Mouse (Mus musculus): ENCODE data around the gene Lcn9. TPM values are rescaled to one million over a fixed set of nuclear protein-coding genes. Genes with fewer than 3 reads are reported as not detected.
"Not testable (repeated sequence)": the region's sequence is repeated elsewhere in the genome, so short reads cannot be mapped to it uniquely, and the experiment has no call there.

The Lcn9 gene
- total RNA-seq (2021): not detected
- long read RNA-seq, experiment 1: 0 reads
- long read RNA-seq, experiment 2: 0 reads

DNA sequence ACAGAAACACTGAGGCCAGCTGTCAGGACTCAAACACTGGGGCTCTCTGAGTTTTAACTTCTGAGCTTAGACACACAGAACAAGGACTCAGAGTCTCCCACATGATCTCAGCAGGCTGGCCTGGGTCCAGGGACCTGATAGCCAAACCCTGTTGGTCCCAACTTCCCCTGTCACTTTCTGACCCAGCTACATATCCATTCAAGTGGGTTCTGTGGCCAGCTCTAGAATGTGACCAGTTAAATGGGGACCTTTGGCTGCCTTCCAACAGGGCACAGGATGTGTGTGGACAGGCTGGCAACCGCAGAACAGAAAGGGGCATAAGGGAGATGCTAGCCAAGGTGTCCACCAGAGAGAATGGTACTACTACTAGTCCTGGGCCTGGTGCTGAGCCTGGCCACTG, at the start of gene Lcn9:
Gene Lcn9 (plus strand): TSS at position 348 of the 400 bp plus-strand sequence.
- DNase-seq (ENCODE audit: low spot score in 2 of 2): no peak

- no peak for DNase-seq (ENCODE audit: low spot score in 2 of 2)
These were observed 49.4 kb upstream of the Lcn9 start for GRCm38 (mm10) chr2:25773507-25773906.

DNA sequence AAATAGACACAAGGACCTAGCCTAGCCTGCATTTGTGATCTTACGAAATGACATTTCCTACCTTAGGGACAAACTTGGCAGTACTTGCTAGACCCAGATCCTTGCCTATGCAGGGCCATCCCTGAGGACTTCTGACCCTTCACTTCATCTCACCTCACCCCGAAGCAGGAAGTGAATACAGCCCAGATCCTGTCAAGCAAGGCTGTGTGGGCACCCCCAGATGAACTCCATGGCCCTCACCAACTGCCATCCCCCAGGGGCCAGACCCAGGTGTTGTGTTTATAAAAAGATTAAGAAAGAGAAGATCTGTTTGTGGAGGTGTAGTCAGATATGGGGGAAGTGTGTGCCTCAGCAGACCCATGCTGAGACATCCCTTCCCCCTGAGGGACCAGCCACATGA, 48.3 kb upstream of the Lcn9 start:
- no peak for DNase-seq (ENCODE audit: low spot score in 2 of 2)

GRCm38 (mm10) chr2:25775991-25776390, 47.0 kb upstream of the Lcn9 start:
- no peak for DNase-seq (ENCODE audit: low spot score in 2 of 2)

DNA sequence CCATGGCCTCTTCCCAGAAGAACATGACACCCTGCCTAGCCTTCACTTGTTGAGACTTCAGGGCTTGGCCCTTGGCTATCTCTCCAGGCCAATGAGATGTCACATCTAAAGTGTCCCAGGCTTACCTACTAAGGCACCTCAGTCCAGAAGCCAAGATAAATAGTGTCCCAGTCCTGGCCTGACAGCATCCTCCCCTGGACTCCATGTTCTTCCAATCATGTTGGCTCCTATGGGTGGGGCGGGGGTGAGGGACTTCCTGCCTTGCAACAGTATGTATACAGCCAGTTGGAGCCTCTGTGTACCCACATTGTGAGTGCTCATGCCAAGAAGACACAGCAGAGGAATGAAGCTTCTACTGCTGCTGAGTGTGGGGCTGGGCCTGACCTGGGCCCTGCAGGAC, 46.2 kb upstream of the Lcn9 start, which contains the start of gene Lcn11:
Gene Lcn11 (plus strand): TSS at position 301 of the 400 bp plus-strand sequence.
- DNase-seq (ENCODE audit: low spot score in 2 of 2): no peak

DNA sequence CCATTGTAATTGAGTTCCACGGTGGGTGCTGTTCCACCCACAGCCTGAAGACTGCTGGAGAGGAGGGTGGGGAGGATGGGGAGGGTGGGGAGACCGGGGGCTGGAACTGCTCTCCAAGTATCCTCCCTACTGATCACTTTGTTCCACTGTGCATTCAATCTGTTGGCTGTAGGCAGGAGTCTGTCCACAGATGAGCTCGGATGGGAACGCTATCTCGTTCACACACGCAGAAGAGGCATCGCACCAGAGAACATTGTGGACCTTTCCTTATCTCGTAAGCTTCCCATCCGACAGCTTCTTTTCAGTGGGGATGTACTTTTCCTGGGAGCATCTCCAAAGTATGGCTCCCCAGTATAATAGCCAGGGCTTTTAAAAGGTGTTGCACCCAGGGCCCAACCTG, 43.9 kb upstream of the Lcn9 start:
- no peak for DNase-seq (ENCODE audit: low spot score in 2 of 2)

- DNase-seq (ENCODE audit: low spot score in 2 of 2): no peak
These were observed 42.0 kb upstream of the Lcn9 start for GRCm38 (mm10) chr2:25780921-25781320.

- DNase-seq (ENCODE audit: low spot score in 2 of 2): no peak
These were observed 41.0 kb upstream of the Lcn9 start, which contains the start of gene Gm13539 for GRCm38 (mm10) chr2:25781957-25782356. Gene Gm13539 (plus strand): TSS chr2:25782257.

DNA sequence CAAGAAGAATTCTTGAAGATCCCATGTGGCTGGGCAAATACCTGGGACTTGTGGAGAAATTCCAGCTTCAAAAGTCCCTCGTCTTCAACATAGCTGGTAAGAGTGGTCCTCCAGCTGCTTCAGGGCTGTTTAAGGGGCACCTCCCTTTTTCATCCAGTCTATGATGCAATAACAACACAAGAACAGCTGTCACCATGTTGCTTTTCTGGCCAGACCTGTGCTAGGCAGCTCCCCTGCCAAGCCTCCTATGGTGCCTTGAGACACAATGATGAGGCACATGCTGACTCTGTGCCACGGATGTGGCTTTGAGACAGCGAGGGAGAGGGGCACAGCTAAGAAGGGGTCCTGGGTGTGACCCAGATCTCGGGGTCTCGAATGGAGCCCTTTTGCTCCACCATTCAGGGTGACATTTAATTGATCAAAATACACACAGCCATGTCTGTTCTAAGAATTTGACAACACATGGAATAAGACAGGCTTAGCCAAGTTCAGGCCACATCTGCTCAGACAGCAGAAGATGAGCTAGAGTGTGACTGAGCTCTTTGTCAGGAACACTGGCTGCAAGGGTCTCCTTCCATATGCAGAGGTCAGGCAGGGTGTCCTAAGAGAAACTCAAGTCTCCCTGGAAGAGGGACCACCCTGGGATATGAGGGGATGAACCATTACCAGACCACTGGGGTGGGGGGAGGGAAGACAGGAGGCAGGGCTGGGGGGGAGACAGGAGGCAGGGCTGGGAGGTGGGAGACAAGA, 37.2 kb upstream of the Lcn9 start:
- no peak for DNase-seq (ENCODE audit: low spot score in 2 of 2)

- no peak for DNase-seq (ENCODE audit: low spot score in 2 of 2)
These were observed 33.9 kb upstream of the Lcn9 start for GRCm38 (mm10) chr2:25789092-25789491.

GRCm38 (mm10) chr2:25797635-25798034, 25.3 kb upstream of the Lcn9 start:
- DNase-seq (ENCODE audit: low spot score in 2 of 2): no peak

GRCm38 (mm10) chr2:25798065-25798464, 24.9 kb upstream of the Lcn9 start:
- peak in 1 of 2 experiments; percentile 1 for DNase-seq (ENCODE audit: low spot score in 2 of 2)

GRCm38 (mm10) chr2:25811711-25812110, 11.2 kb upstream of the Lcn9 start:
- DNase-seq (ENCODE audit: low spot score in 2 of 2): no peak

DNA sequence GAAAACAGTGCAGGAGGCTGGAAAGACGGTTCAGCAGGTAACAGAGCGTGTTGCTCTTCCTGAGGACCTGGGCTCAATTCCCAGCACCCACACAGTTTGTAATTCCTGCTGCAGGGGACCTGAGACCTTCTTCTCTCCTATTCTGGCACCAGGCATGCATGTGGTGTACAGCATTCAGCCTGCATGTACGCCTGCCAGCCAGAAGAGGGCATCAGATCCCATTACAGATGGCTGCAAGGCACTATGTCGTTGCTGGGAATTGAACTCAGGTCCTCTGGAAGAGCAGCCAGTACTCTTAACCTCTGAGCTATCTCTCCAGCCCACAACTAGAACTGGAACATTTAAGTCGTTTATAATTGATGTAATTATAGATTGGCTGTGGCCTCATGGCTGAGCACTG, 9.6 kb upstream of the Lcn9 start:
- no peak for DNase-seq (ENCODE audit: low spot score in 2 of 2)

GRCm38 (mm10) chr2:25815748-25816147, 7.2 kb upstream of the Lcn9 start, which contains the start of gene Glt6d1:
Gene Glt6d1 (minus strand): TSS chr2:25815848.
- not testable (repeated sequence) for DNase-seq (ENCODE audit: low spot score in 2 of 2)

GRCm38 (mm10) chr2:25824751-25825150, 1.8 kb downstream of the Lcn9 start:
- DNase-seq (ENCODE audit: low spot score in 2 of 2): no peak

GRCm38 (mm10) chr2:25828344-25828947, 5.5 kb downstream of the Lcn9 start:
- DNase-seq (ENCODE audit: low spot score in 2 of 2): no peak

DNA sequence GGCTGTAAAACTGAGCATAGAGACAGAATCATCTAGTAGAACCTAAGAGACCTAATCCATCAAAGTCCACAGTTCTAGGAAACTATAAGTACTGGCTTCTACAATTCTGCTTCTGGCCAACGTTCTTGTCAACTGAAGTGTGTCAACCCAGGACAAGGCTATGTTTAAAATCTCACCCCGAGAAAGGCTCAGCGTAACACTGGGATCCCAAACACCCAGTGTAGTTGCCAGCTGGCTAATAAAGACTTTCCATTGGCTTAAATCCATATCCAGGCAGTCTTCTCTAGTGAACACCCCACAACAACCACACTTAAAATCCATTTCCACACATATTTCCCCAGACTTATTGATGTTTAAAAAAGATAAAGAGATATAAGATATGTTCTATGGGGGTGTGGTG, 7.8 kb downstream of the Lcn9 start:
- no peak for DNase-seq (ENCODE audit: low spot score in 2 of 2)

DNA sequence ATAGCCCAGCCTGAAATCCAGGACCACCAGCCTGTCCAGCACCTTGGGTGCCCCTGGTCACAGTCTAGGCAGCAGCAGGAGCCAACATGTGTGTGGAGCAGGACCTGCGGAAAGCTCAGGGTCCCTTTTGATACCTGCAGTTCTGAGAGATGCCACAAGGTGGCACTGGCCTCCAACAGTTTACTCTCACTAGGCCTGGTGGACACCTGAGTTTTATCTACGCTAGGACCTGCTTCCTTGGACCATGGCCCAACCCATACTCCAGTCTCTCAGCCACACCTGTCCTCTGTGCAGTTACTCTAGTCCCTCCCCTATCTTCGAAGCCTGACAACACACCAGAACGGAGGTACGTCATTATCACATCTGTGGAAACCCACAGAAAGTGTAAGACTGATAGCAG, 13.3 kb downstream of the Lcn9 start:
- DNase-seq (ENCODE audit: low spot score in 2 of 2): peak; percentile 53 to 56

- no peak for DNase-seq (ENCODE audit: low spot score in 2 of 2)
These were observed 19.2 kb downstream of the Lcn9 start for GRCm38 (mm10) chr2:25842161-25842560.

GRCm38 (mm10) chr2:25842758-25843157, 19.8 kb downstream of the Lcn9 start:
- DNase-seq (ENCODE audit: low spot score in 2 of 2): no peak

- DNase-seq (ENCODE audit: low spot score in 2 of 2): no peak
These were observed 21.1 kb downstream of the Lcn9 start for GRCm38 (mm10) chr2:25844097-25844496.

GRCm38 (mm10) chr2:25846516-25846915, 23.6 kb downstream of the Lcn9 start:
- DNase-seq (ENCODE audit: low spot score in 2 of 2): no peak
